Mouse (Mus musculus): ENCODE results near the gene Ano6.

Ano6 gene

DNA sequence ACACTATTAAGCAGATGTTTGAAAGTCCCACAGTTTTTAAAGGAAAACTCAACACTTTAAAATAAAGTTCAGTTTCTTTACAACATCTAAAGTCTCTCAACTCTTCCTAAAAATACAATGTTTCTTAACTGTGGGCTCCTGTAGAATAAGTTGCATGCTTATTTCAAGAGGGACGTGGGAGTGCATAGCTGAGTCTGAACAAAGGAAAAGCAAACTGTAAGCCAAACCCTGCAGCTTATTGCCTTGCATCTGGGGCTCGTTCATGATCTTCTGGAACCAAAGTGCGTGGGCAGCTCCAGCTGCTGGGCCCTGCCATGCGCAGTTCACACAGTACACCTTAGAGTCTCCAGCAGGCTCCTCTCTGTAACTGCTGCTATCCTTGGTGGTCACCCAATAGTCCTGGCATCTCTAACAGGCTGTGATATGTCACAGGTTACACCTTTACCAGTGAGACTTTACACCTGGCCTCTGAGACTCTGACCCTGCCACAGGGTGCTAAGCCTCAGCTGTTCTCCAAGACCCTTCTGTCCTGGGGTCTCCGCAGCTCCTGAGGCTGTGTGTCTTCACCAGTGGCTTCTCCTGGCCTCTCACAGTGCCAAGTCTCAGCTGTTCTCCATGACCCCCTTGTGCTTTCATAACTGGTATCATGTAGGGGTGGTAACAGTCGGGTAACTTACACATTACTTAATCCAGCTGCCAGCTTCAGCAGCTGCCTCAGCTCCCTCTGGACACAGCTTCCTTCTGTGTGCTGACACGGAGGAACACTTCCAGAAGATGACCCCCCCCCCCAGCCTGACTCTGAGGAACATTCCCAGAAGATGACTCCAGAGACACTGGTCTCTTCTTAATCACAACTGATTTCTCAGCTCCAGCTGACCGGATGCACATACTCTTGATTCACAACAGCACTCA, 66.3 kb downstream of the Ano6 start:
- DNase-seq (ENCODE audit: low read depth): no peak

GRCm38 (mm10) chr15:95858876-95859655, 68.4 kb downstream of the Ano6 start:
- DNase-seq (ENCODE audit: low read depth): no peak

DNA sequence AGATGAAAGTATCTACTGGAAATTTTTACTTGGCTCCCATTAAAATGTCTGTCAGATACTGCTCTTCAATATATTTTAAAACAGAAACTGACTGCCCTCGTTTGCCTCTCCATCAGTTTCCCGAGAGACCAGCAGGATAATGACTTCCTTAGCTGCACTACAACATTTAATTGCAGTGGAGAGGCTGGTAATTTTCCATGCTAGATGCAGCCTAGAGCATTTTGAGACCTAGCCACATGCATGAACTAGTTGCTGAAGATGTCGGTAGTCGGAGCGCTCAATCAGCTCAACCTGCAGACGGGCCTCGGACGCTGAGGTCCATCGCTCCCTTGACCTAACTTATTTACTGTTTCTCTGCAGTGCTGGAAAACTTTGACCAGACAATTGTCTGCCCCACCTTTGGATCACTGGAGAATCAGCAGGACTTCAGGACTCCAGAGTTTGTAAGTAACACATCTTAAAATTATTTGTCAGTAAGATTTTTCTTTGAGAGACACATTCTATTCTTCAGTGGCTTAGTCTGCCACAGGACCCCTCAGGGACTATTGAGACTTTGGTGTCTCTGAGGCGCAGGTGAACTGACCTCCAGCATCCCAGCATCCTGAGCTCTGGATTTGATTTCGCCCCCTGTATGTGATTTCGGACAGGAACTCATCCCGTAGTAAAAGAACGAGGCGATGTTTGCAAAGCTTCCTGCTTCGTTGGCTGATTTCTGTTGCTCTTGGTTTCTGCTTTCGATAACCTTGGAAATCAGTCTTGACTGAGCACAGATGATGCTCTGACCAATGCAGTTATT, 73.4 kb downstream of the Ano6 start:
- DNase-seq (ENCODE audit: low read depth): no peak

GRCm38 (mm10) chr15:95865311-95866100, 74.9 kb downstream of the Ano6 start:
- no peak for DNase-seq (ENCODE audit: low read depth)

DNA sequence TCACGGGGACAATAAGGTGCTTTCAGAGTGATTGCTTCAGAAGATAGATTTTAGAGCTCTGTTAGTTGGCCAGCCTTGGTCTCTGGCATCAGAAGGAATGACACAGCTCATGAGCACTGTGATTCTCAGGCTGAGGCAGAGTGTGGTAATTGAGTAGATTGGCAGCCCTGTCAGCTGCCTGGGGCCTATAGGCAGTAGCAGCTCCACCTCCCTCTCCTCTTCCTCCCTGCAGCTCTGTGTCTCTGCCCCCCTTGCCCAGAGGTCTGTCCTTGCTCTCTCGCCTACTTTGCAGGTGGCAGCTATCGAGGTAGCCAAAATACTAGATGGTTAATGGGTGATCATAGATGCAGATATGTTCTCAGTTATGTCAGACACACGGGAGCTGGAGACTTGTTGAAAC, 77.5 kb downstream of the Ano6 start:
- no peak for DNase-seq (ENCODE audit: low read depth)

GRCm38 (mm10) chr15:95869611-95870010, 79.0 kb downstream of the Ano6 start:
- no peak for DNase-seq (ENCODE audit: low read depth)

GRCm38 (mm10) chr15:95871631-95872030, 81.0 kb downstream of the Ano6 start:
- DNase-seq (ENCODE audit: low read depth): no peak

GRCm38 (mm10) chr15:95872447-95872846, 81.8 kb downstream of the Ano6 start:
- no peak for DNase-seq (ENCODE audit: low read depth)

DNA sequence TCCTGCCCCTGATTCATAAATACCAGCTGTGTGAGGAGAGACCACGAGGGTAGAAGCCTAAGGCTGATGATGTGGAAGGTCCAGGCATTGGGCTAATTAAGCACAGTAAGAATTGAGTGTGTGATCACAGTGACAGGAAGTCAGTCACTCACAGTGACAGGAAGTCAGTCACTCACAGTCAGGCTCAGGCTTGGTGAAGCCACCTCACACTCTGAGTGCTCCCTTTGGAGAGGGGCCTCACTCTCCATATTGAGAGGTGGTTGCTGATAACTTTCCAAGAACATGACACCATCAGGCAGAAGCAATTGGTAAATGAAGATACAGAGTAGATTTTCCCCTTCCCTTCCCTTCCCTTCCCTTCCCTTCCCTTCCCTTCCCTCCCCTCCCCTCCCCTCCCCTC, 82.6 kb downstream of the Ano6 start:
- DNase-seq (ENCODE audit: low read depth): no peak

DNA sequence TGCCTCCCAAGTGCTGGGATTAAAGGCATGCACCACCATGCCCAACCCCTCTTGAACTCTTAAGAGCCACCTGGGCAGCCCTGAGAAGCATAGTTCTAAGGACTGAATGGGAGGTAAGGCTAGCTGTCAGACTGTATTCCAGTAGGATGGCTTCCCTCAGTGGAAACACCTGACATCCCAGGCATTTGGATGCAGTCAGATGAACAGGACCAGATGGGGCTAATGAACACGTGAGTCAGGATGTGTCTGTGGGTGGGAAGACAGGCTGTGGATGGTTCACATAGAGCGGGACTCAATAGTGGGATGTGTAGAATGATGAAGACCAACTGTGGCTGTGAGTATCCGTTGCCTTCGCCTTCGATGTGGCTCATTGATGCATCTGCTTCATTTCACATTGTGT, 83.6 kb downstream of the Ano6 start:
- no peak for DNase-seq (ENCODE audit: low read depth)

DNA sequence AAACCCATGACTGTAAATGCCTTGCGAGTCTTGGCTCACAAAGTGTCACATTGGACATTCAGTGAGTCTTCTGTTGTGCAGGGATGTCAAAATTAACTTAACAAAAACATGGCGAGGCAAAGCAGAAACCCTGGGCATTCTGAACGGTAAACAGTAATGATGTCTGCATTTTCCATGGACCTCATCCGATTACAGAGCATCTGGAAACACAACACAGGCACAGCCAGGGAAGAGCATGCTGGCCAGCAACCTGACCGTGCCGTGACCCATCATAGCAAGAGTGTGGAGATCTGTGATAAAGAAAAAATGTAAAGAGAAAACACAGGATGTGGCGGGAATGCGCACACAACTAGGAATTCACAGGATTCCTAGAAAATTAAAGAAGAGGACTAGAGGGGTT, 84.1 kb downstream of the Ano6 start:
- no peak for DNase-seq (ENCODE audit: low read depth)

DNA sequence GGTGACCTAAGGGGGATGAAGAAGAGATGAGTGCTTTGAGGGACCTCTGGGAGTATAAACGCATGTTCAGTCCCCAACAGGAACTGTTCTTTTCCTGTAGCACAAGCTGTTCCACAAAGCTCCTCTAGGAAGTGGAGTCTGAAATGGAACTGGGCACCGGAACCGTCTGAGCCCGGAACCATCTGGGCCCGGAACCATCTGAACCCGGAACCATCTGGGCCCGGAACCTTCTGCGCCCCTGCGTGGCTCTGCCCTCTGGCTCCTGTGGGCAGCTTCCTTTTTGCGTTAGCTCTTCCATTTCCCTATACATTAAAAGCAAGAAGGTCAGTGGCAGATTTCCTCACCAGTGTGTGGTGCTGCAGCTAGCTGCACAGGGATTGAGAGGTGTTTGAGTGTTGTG, 85.3 kb downstream of the Ano6 start:
- no peak for DNase-seq (ENCODE audit: low read depth)

- DNase-seq (ENCODE audit: low read depth): no peak
Observed at GRCm38 (mm10) chr15:95880616-95881151, 90.0 kb downstream of the Ano6 start.

DNA sequence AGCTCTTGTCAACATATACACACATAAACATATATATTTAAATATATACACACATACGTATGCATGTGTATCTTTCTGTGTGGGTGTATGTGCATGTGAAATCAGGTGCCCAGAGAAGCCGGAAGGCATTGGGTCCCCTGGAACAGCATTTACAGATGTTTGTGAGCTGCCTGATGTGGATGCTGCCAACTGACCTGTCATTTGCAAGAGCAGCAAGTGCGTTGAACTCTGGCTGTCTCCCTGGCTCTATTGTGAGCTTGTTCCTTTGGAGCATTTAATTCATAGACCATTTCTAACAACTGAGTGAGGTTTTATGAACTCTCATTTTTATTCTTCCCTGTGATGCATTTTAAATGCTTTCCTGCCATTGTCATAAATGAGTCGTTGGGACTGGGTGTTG, 91.8 kb downstream of the Ano6 start:
- no peak for DNase-seq (ENCODE audit: low read depth)

DNA sequence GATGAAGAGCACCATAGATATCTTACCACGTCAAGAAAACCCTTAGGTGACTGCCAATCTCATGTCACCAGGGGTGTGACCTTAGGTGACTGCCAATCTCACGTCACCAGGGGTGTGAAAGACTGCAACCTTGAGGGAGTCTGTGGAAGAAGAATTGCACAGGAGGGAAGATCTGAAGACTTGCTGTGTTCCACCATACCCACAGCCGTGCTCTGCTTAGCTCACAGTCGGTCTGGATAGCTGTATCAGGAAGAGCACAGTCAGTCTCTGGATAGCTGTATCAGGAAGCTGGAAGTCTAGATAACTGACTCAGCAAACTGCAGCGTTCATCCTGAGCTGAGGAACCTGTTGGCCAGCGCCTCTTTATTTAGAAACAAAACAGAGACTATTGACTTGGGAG, 92.9 kb downstream of the Ano6 start:
- no peak for DNase-seq (ENCODE audit: low read depth)

GRCm38 (mm10) chr15:95884658-95885620, 94.3 kb downstream of the Ano6 start:
- no peak for DNase-seq (ENCODE audit: low read depth)

- DNase-seq (ENCODE audit: low read depth): no peak
Observed at GRCm38 (mm10) chr15:95885953-95886820, 95.5 kb downstream of the Ano6 start.

DNA sequence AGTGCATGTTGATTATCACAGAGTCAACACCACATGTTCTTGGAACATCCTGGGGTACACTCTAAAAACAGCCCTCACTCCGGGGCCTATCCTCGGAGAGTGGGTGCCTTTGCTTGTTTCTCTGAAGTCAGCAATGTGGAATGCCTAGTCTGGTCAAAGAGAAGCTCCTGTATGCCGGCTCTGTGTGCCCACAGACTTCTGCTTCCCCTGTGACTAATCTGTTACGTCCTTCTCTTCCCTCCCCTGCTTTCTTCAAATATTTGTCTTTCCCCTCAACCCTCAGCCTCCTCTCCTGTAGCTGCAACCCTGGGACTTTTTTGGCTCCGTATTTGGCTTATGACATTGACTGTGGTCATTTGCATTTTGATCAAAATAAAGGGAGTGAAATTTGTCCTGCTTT, 96.7 kb downstream of the Ano6 start:
- DNase-seq (ENCODE audit: low read depth): peak; percentile 41

GRCm38 (mm10) chr15:95888556-95888955, 97.9 kb downstream of the Ano6 start:
- no peak for DNase-seq (ENCODE audit: low read depth)
